Mouse (Mus musculus): Measurements from ENCODE around the gene Elf4.
A peak's percentile ranks its signal among the peaks of the same experiment; 100 is the strongest.

Gene Elf4

GRCm38 (mm10) chrX:48462754-48463507 is at the start of gene Elf4:
Gene Elf4, minus strand, starts transcription at chrX:48463132.
- peak; percentile 81 for DNase-seq (ENCODE audit: extremely low spot score)

- no peak for DNase-seq (ENCODE audit: extremely low spot score)
Measured at GRCm38 (mm10) chrX:48493763-48494162, 30.8 kb upstream of the Elf4 start.

GRCm38 (mm10) chrX:48481687-48482086 is 18.8 kb upstream of the Elf4 start:
- DNase-seq (ENCODE audit: extremely low spot score) = no peak

- DNase-seq (ENCODE audit: extremely low spot score) = no peak
Measured at GRCm38 (mm10) chrX:48481095-48481494, 18.2 kb upstream of the Elf4 start.

GRCm38 (mm10) chrX:48467355-48467946 is 4.5 kb upstream of the Elf4 start:
- no peak for DNase-seq (ENCODE audit: extremely low spot score)

GRCm38 (mm10) chrX:48466174-48466573 is 3.2 kb upstream of the Elf4 start:
- no peak for DNase-seq (ENCODE audit: extremely low spot score)

- no peak for DNase-seq (ENCODE audit: extremely low spot score)
Measured at GRCm38 (mm10) chrX:48464436-48464835, 1.5 kb upstream of the Elf4 start.

GRCm38 (mm10) chrX:48463636-48464035 is 704 bp upstream of the Elf4 start:
- no peak for DNase-seq (ENCODE audit: extremely low spot score)

- no peak for DNase-seq (ENCODE audit: extremely low spot score)
Measured at GRCm38 (mm10) chrX:48462297-48462696, 635 bp downstream of the Elf4 start.

GRCm38 (mm10) chrX:48461006-48461405 is 1.9 kb downstream of the Elf4 start:
- no peak for DNase-seq (ENCODE audit: extremely low spot score)

GRCm38 (mm10) chrX:48460496-48460895 is 2.4 kb downstream of the Elf4 start:
- DNase-seq (ENCODE audit: extremely low spot score) = no peak

GRCm38 (mm10) chrX:48456956-48457355 is 6.0 kb downstream of the Elf4 start:
- no peak for DNase-seq (ENCODE audit: extremely low spot score)

GRCm38 (mm10) chrX:48455018-48455417 is 7.9 kb downstream of the Elf4 start:
- DNase-seq (ENCODE audit: extremely low spot score) = no peak

- no peak for DNase-seq (ENCODE audit: extremely low spot score)
Measured at GRCm38 (mm10) chrX:48454495-48454878, 8.4 kb downstream of the Elf4 start.

- peak; percentile 33 for DNase-seq (ENCODE audit: extremely low spot score)
Measured at GRCm38 (mm10) chrX:48453736-48454494, 9.0 kb downstream of the Elf4 start.

- peak; percentile 22 for DNase-seq (ENCODE audit: extremely low spot score)
Measured at GRCm38 (mm10) chrX:48452931-48453673, 9.8 kb downstream of the Elf4 start.

GRCm38 (mm10) chrX:48452231-48452890 is 10.6 kb downstream of the Elf4 start:
- DNase-seq (ENCODE audit: extremely low spot score) = peak; percentile 5

GRCm38 (mm10) chrX:48449646-48450045 is 13.3 kb downstream of the Elf4 start:
- no peak for DNase-seq (ENCODE audit: extremely low spot score)

GRCm38 (mm10) chrX:48444677-48445076 is 18.3 kb downstream of the Elf4 start:
- no peak for DNase-seq (ENCODE audit: extremely low spot score)

GRCm38 (mm10) chrX:48441954-48442353 is 21.0 kb downstream of the Elf4 start:
- no peak for DNase-seq (ENCODE audit: extremely low spot score)

GRCm38 (mm10) chrX:48441548-48441947 is 21.4 kb downstream of the Elf4 start:
- no peak for DNase-seq (ENCODE audit: extremely low spot score)
